In the genomic region with DNA sequence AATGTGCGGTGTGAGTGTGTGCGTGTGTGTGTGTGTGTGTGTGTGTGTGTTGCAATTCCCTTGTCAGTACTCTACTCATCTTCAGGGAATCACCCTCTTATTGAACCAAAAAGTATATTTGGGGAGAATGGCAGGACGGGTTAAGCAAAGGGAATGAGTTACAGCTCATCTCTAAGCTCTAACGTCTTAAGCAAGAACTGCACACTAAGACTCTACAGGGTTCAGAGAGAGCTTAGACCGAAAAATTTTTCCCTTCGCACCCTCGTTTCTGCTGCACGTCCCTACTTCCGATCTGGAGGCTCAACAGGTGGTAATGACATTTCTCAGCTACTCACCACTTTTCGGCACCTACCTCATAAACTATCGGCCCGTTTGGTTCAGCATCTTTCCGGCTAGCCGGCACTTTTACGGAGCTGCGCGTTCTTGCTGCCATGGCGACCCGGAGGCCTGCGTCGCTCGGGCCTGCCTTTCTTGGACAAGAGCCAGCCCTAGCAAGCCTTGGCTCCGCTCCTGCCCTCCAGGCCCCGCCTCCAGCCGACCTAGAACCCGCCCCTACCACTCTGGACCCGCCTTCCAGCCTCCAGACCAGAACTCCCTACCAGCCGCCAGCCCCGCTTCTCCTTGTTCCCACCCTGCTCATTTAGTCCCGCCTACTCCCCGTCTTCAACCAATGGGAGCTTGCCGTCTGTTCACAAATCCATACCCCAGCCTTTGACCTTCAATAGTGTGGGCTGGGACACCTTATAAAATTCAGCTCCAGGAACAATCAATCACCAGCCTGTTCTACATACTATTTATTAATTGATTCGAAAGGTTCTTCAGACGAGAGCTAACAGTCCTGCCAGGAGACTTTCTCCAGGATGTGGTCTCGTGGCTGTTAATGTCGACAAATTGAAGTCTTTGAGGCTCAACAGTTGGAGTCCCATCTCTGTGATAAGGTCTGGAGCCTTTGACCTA, we compare ENCODE assay signal across 9 mouse cellular contexts. TPM values are rescaled to one million over a fixed set of nuclear protein-coding genes. Genes with fewer than 3 reads are reported as not detected.
A peak's percentile ranks its signal among the peaks of the same experiment; 100 is the strongest.
DNase-seq lines count a peak whose midpoint lies in the region; ATAC-seq and TF ChIP-seq lines count a peak whose summit lies in the region.
"Had no signal": no experiment of that assay in that cellular context is flagged by ENCODE, and none has a peak within 500 bp of the region (broad histone marks: within the 10 kb centered on the region; RNA-seq: fewer than 3 reads in every experiment).

A gene (minus strand): TSS at position 604 of the 957 bp plus-strand sequence.

- WGBS in hindbrain, embryonic 13.5 days, result 13% methylated on average over 36 of the region's 36 CpGs

- H3K27ac ChIP-seq in hindbrain, embryonic 13.5 days, result no peak within 1 kb of the TSS

- peak within 1 kb of the TSS; percentile 36 for H3K4me3 ChIP-seq in hindbrain, embryonic 13.5 days
- H3K4me3 ChIP-seq: myocyte had no signal

- peaks cover 11% of the 10 kb centered on the region for H3K4me1 ChIP-seq in hindbrain, embryonic 13.5 days (replicated peaks)

- peak; percentile 14 for ATAC-seq in Patski
- ATAC-seq in hindbrain, embryonic 13.5 days (ENCODE audit: low FRiP score), result peak; percentile 92

- no peak for DNase-seq in Patski (ENCODE audit: low read depth, low spot score)
- DNase-seq in cerebellum, postnatal 14 days, result peak; percentile 89 to 93
- DNase-seq in frontal cortex, postnatal 14 days (ENCODE audit: low spot score in 2 of 2), result peak; percentile 84 to 88
- peak; percentile 79 to 81 for DNase-seq in layer of hippocampus, postnatal 25 days (ENCODE audit: extremely low spot score in 1 of 2, low spot score in 1 of 2)
- peak; percentile 95 for DNase-seq in lung, postnatal 14 days
- DNase-seq in retina, embryonic 14.5 days (ENCODE audit: low spot score), result peak; percentile 94
- DNase-seq in thymus, postnatal 36 days, result peak; percentile 79 to 85

- POLR2A ChIA-PET in Patski (lab: Charles Lee), result interaction anchor here (0.6 to 0.8 kb wide), 2 partner anchors 15 to 264 kb away, joined by 3 read pairs; no protein-coding TSS in a partner anchor

- H3K9ac ChIP-seq in hindbrain, embryonic 13.5 days, result peak within 1 kb of the TSS; percentile 35; the same call in 1 of the 2 replicates

- CTCF ChIA-PET in Patski (lab: Charles Lee), result interaction anchor here (0.6 to 1.4 kb wide), 5 partner anchors 10 to 28 kb away, joined by 3 to 5 read pairs (median 3); no protein-coding TSS in a partner anchor

- no peaks in the 10 kb centered on the region for H3K36me3 ChIP-seq in hindbrain, embryonic 13.5 days

- H3K4me2 ChIP-seq in hindbrain, embryonic 13.5 days, result peak within 1 kb of the TSS; percentile 60

- in situ Hi-C loops in Patski (cut with MboI; ENCODE audit: low pct_unique_long_range_greater_than_20kb), result no loop called here

- H3K27me3 ChIP-seq in Patski, result no peaks in the 10 kb centered on the region
- peaks cover 5% of the 10 kb centered on the region; the same call in 1 of the 2 replicates for H3K27me3 ChIP-seq in hindbrain, embryonic 13.5 days

- H3K9me3 ChIP-seq in hindbrain, embryonic 13.5 days, result no peaks in the 10 kb centered on the region

- TF ChIP-seq CTCF in Patski (IDR thresholded peaks at IDR 0.05), result no peak

RNA-seq across cellular contexts. Expression of the gene that starts here (rescaled TPM):
- 14.6 TPM for polyA plus RNA-seq in Patski (2021)
- 35.0 and 36.4 TPM in 2 replicates for polyA plus RNA-seq in hindbrain, embryonic 13.5 days (2015; fragmentation: Nextera tagmentation; extraction: Ambion mirVana)
- total RNA-seq in layer of hippocampus, postnatal 25 days (2021), result 10 to 100 TPM; 83.7 to 91.2 TPM
